Mouse (Mus musculus) liver (tissue): ENCODE results near the gene Fdxr.

Experiments used
- DNase-seq: peaks from one replicate; pipeline ENCODE4 v3.0.0-alpha.2; 2020; ENCODE audit warnings: mixed read lengths

Gene Fdxr

GRCm38 (mm10) chr11:115276780-115277603, at the start of gene Fdxr:
Fdxr (minus strand) TSS chr11:115277050.
- peak; percentile 99 for DNase-seq

- no peak for DNase-seq
Observed at GRCm38 (mm10) chr11:115323354-115323753, 46.5 kb upstream of the Fdxr start.

- peak; percentile 72 for DNase-seq
Observed at GRCm38 (mm10) chr11:115321906-115322693, 45.2 kb upstream of the Fdxr start, which contains the start of gene Ush1g. Ush1g (minus strand) TSS chr11:115322041.

- no peak for DNase-seq
Observed at GRCm38 (mm10) chr11:115319704-115320383, 43.0 kb upstream of the Fdxr start.

- no peak for DNase-seq
Observed at GRCm38 (mm10) chr11:115318245-115319027, 41.6 kb upstream of the Fdxr start.

- DNase-seq, result no peak
Observed at GRCm38 (mm10) chr11:115317204-115317603, 40.4 kb upstream of the Fdxr start.

- no peak for DNase-seq
Observed at GRCm38 (mm10) chr11:115314249-115314648, 37.4 kb upstream of the Fdxr start.

GRCm38 (mm10) chr11:115308781-115309180, 31.9 kb upstream of the Fdxr start:
- no peak for DNase-seq

GRCm38 (mm10) chr11:115306863-115307262, 30.0 kb upstream of the Fdxr start, which contains the start of gene Otop2:
Otop2 (plus strand) TSS chr11:115307163.
- DNase-seq, result no peak

GRCm38 (mm10) chr11:115303167-115303566, 26.3 kb upstream of the Fdxr start:
- no peak for DNase-seq

GRCm38 (mm10) chr11:115301351-115301750, 24.5 kb upstream of the Fdxr start:
- no peak for DNase-seq

- no peak for DNase-seq
Observed at GRCm38 (mm10) chr11:115300745-115301144, 23.9 kb upstream of the Fdxr start.

- no peak for DNase-seq
Observed at GRCm38 (mm10) chr11:115298160-115298559, 21.3 kb upstream of the Fdxr start.

GRCm38 (mm10) chr11:115297214-115297826, 20.5 kb upstream of the Fdxr start, which contains the start of gene Fads6:
Fads6 (minus strand) TSS chr11:115297663.
- peak; percentile 65 for DNase-seq

- DNase-seq, result no peak
Observed at GRCm38 (mm10) chr11:115296471-115297210, 19.8 kb upstream of the Fdxr start.

- no peak for DNase-seq
Observed at GRCm38 (mm10) chr11:115295939-115296338, 19.1 kb upstream of the Fdxr start.

GRCm38 (mm10) chr11:115292631-115293375, 16.0 kb upstream of the Fdxr start:
- DNase-seq, result peak; percentile 46

- DNase-seq, result no peak
Observed at GRCm38 (mm10) chr11:115291503-115291902, 14.7 kb upstream of the Fdxr start.

- DNase-seq, result no peak
Observed at GRCm38 (mm10) chr11:115290919-115291318, 14.1 kb upstream of the Fdxr start.

- DNase-seq, result no peak
Observed at GRCm38 (mm10) chr11:115290314-115290713, 13.5 kb upstream of the Fdxr start.
